Mouse (Mus musculus) forebrain, embryonic 10.5 days (tissue): ENCODE data around the gene Apoc1. TPM values are rescaled to one million over a fixed set of nuclear protein-coding genes. Genes with fewer than 3 reads are reported as not detected.

Experiments used
- DNase-seq: peaks from one replicate; pipeline ENCODE4 v3.0.0-alpha.2; 2017; ENCODE audit warnings: low spot score; ENCODE audit errors: extremely low spot score
- H3K27ac ChIP-seq: fragments of 300-500 bp; sonication (generic); 2 replicates; pipeline ENCODE4 v1.5.1; 2016; ENCODE audit warnings: mild to moderate bottlenecking
- H3K27me3 ChIP-seq: fragments of 300-500 bp; sonication (generic); 2 replicates; pipeline ENCODE4 v1.6.1; 2016; ENCODE audit warnings: mild to moderate bottlenecking; ENCODE audit not compliant: poor library complexity, severe bottlenecking
- H3K36me3 ChIP-seq: fragments of 300-500 bp; sonication (generic); replicated peaks from 2 replicates; pipeline ENCODE4 v1.6.1; 2016; ENCODE audit warnings: mild to moderate bottlenecking, moderate library complexity
- H3K4me1 ChIP-seq: fragments of 300-500 bp; sonication (generic); 2 replicates; pipeline ENCODE4 v1.6.1; 2016
- H3K4me3 ChIP-seq: fragments of 300-500 bp; sonication (generic); 2 replicates; pipeline ENCODE4 v1.5.1; 2016; ENCODE audit warnings: mild to moderate bottlenecking, moderate library complexity
- H3K9me3 ChIP-seq: fragments of 300-500 bp; sonication (generic); 2 replicates; pipeline ENCODE4 v1.6.1; 2016; ENCODE audit warnings: mild to moderate bottlenecking, moderate library complexity
- WGBS: fragments of 180-500 bp; shearing (Covaris S2); methylation state at CpG from one replicate; pipeline ENCODE4 v1.1.7; 2016; 5-methylcytosine and 5-hydroxymethylcytosine counted together
- polyA plus RNA-seq: library from polyadenylated mRNA; unstranded; fragments of >200 nt; fragmentation: Nextera tagmentation; extraction: Ambion mirVana; gene quantifications from 2 replicates; pipeline ENCODE4 v1.2.1, GENCODE M21; 2016

The Apoc1 gene
- polyA plus RNA-seq, 1 experiment from 2014 or later: 2.3 TPM

DNA sequence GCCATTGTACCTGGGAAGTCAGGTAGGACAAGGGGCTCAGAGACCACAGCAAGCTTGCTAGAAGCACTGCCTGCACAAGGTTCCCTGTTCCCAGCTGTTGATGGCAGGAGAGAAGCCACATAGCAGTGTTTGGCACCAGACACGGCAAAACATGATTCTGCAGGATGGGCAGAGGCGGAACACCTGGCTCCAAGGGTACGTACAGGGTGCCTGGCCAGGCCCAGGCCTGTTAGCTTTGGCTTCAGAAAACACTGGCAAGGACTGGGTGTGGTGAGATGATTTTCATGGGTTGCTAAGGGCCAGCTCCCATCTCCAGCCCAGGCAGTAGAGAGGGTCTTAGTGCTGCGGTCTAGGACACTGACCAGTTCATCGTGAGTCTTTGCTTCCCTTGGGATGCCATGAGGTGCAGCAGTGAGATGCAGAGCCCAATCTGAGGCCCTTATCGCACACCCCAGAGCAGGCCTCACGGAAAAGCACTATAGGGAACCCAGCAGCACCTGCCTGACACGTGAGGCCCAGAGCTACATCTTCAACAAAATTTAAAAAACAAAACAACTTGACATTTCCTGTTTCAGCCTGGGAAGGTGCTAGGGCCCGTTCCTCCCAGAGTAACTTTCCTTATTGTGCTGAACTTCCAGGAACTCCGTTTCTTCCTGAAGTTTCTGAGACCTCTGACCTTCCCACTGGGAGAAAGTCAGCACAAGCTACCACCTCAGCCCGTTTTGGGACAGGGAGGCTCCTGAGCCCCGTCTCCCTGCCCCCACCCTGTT lies 8.0 kb upstream of the Apoc1 start:
- Histone ChIP-seq H3K27me3 (no peaks in the 10 kb centered on the region), H3K4me3 (no peak overlapping the region), H3K9me3 (peaks cover 10% of the 10 kb centered on the region), H3K27ac (peak overlapping the region; percentile 71), H3K4me1 (peaks cover 52% of the 10 kb centered on the region), H3K36me3 (peaks cover 68% of the 10 kb centered on the region)
- DNase-seq: no peak
- WGBS: 66% methylated on average over 12 of the region's 12 CpGs

DNA sequence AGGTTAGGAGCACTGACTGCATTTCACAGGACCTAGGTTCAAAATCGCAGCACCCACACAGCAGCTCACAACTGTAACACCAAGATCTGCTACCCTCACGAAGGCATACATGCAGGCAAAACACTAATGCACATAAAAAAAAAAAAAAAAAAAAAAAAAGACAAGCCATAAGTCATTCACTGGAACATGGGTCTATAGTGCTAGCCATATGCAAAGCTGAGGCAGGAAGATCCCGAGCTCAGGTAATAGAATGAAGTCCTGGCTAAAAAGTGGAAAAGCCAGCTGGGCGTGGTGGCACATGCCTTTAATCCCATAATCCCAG lies 7.3 kb upstream of the Apoc1 start:
- Histone ChIP-seq H3K27me3 (no peaks in the 10 kb centered on the region), H3K27ac (peak overlapping the region; percentile 82; the same call in 1 of the 2 replicates), H3K9me3 (peaks cover 10% of the 10 kb centered on the region), H3K4me3 (no peak overlapping the region), H3K4me1 (peaks cover 55% of the 10 kb centered on the region), H3K36me3 (peaks cover 61% of the 10 kb centered on the region)
- 77% methylated on average over 4 of the region's 4 CpGs for WGBS
- no peak for DNase-seq

DNA sequence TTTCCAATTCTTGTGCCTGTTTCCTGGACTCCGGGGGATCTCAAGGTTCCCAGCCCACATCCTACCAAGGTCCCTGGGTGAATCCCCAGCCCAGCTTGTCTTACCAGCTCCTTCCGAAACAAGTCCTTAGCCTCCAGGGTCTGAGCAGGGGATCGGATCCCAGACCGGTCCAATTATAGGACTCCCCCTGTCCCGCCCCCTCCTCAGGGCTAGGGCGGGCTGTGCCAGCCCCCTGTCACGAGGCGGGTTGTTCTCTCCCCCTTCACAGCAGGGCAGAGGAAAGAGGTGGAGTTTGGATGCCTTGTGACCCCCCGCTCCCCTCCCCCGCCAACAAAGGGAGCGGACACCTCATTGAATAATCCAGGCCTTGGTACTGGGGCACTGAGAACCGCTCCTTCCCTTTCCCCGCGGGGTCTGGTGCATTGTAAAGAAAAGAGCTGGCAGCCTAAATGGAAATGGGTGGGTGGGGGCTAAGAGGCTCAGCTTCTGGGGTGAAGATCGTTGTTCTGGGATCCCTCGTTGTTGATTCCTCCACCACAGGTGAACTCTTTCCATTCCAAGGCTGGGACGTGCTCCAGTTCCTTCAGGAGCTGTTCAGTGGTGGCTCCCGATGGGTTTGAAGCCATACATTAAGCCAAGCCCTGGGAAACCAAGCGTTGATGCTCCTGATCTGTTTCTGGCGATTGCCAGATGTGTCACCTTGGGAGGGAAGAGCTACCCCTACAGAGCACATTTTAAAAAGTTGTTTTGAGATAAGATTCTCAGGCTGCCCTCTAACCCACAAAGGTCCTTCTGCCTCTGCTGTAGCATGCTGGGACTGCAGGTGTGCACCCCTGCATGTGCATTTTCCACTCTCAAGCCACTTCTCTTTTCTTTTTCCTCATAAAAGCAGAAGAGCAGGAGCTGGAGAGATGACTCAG lies 6.7 kb upstream of the Apoc1 start, which contains the start of gene Apoe:
Gene Apoe, minus strand, starts transcription at position 282 of the 920 bp plus-strand sequence.
- H3K27ac ChIP-seq: peak within 1 kb of the TSS; percentile 82
- peaks cover 10% of the 10 kb centered on the region for H3K9me3 ChIP-seq
- peak; percentile 58 for DNase-seq
- peak within 1 kb of the TSS; percentile 51 for H3K4me3 ChIP-seq
- no peaks in the 10 kb centered on the region for H3K27me3 ChIP-seq
- under 1% methylated on average over 20 of the region's 20 CpGs for WGBS
- H3K4me1 ChIP-seq: peaks cover 56% of the 10 kb centered on the region
- H3K36me3 ChIP-seq: peaks cover 54% of the 10 kb centered on the region

DNA sequence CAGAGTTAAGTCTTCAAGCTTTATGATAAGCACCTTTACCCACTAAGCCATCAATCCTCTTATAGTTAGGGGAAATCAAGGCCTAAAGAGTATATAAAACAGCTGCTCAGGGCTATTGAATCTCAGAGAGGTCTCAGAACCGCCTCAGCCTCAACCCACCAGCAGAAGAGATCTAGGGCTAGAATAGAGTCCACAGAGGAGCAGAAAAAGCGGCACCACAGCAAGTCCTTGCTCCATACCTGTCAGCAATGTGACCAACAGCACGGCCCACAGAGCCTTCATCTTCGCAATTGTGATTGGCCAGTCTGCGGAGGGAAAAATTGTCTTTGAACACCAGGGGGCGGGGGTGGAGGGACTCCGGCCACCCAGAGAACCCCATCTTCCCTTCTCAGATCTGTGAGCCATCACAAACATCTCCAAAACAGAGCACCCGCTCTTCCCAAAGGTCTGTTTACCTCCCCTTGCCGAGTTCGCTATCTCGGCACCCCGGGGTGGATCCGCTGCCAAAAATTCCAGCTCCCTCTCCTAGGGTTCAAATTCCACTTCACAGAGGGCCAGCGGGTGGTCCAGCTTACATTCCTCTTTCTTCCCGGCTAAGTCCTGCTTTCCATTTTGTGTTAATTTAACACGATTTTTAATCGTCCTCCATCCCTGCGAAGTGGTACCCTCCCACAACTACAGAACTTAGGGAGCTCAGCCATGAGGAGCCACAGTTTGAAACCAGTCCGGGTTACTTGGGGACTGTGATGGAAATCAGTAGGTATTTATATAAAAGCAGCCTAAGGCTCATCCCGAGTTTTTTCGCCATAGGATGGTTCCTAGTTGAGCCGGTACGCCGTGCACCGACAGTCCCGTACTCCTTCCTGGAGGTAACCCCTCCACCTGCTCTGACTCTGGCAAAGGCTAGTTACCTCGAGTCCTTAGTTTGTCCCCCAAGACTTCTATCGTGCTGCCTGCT lies 5.8 kb upstream of the Apoc1 start:
- Histone ChIP-seq H3K4me3 (peak overlapping the region; percentile 51), H3K9me3 (peaks cover 10% of the 10 kb centered on the region), H3K4me1 (peaks cover 61% of the 10 kb centered on the region), H3K27me3 (no peaks in the 10 kb centered on the region), H3K36me3 (peaks cover 45% of the 10 kb centered on the region), H3K27ac (peak overlapping the region; percentile 82)
- DNase-seq: peak; percentile 45
- 3% methylated on average over 28 of the region's 28 CpGs for WGBS

DNA sequence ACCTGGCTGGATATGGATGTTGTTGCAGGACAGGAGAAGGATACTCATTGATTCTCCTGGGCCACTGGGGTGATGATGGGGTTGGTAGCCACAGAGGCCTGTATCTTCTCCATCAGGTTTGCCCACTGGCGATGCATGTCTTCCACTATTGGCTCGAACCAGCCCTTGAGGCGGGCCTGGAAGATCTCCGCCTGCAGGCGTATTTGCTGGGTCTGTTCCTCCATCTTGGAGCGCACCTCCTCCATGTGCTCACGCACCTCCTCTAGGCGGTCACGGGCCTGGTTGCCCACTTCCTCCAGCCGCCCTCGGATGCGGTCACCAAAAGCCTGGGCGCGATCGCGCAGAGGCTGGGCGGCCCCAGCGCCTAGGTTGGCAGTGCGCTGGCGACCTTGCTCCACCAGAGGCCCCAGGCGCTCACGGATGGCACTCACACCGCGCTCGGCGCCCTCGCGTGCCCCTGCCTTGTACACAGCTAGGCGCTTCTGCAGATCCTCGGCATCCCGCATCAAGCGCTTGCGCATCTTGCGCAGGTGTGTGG lies 3.9 kb upstream of the Apoc1 start:
- Histone ChIP-seq H3K4me1 (peaks cover 68% of the 10 kb centered on the region), H3K9me3 (peaks cover 10% of the 10 kb centered on the region), H3K27me3 (no peaks in the 10 kb centered on the region), H3K36me3 (peaks cover 28% of the 10 kb centered on the region), H3K4me3 (0 out of 2 replicates have a peak overlapping the region, but pooled peaks have one; percentile 4), H3K27ac (no peak overlapping the region)
- 94% methylated on average over 34 of the region's 34 CpGs for WGBS
- no peak for DNase-seq

DNA sequence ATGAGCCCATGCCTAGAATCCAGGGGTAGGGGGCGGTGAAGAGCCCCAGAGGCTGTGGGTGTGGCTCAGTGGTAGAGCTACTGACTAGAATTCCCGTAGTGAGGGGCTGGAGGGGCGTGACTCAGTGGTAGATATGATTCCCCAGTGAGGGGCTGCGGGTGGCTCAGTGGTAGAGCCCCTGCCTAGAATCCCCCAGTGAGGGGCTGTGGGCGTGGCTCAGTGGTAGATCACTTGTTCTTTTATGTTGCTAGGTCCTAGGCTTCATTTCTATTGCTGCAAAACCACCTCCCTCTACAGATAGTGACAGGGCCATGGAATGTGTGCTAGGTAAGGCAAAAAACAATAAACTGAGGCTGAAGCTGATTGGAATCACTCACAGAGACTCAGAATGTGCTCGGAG lies 3.4 kb upstream of the Apoc1 start:
- Histone ChIP-seq H3K4me3 (no peak overlapping the region), H3K36me3 (peaks cover 25% of the 10 kb centered on the region), H3K9me3 (peaks cover 10% of the 10 kb centered on the region), H3K4me1 (peaks cover 63% of the 10 kb centered on the region), H3K27me3 (no peaks in the 10 kb centered on the region), H3K27ac (no peak overlapping the region)
- no peak for DNase-seq
- WGBS: 91% methylated on average over 6 of the region's 6 CpGs

DNA sequence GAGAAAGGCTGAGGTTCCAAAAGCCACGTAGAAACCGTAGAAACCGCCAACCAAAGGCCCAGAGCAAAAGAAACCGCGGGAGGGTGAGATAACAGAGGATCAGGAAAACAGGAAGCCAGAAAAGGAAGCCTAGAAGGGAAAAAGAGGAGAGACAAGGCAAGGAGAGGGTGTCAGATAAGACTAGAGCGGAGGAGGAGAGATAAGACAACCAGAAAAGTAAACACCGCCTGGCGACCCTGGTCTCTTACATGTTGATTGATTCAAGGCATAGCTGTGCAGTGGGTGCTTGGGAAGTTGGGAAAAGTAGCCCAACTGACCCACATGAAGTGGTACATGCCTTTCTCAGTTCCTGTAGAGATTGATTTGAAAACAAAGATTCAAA lies 2.7 kb upstream of the Apoc1 start:
- Histone ChIP-seq H3K27me3 (no peaks in the 10 kb centered on the region), H3K27ac (no peak overlapping the region), H3K9me3 (peaks cover 10% of the 10 kb centered on the region), H3K36me3 (peaks cover 21% of the 10 kb centered on the region), H3K4me1 (peaks cover 56% of the 10 kb centered on the region), H3K4me3 (no peak overlapping the region)
- DNase-seq: no peak
- WGBS: 55% methylated on average over 8 of the region's 8 CpGs

DNA sequence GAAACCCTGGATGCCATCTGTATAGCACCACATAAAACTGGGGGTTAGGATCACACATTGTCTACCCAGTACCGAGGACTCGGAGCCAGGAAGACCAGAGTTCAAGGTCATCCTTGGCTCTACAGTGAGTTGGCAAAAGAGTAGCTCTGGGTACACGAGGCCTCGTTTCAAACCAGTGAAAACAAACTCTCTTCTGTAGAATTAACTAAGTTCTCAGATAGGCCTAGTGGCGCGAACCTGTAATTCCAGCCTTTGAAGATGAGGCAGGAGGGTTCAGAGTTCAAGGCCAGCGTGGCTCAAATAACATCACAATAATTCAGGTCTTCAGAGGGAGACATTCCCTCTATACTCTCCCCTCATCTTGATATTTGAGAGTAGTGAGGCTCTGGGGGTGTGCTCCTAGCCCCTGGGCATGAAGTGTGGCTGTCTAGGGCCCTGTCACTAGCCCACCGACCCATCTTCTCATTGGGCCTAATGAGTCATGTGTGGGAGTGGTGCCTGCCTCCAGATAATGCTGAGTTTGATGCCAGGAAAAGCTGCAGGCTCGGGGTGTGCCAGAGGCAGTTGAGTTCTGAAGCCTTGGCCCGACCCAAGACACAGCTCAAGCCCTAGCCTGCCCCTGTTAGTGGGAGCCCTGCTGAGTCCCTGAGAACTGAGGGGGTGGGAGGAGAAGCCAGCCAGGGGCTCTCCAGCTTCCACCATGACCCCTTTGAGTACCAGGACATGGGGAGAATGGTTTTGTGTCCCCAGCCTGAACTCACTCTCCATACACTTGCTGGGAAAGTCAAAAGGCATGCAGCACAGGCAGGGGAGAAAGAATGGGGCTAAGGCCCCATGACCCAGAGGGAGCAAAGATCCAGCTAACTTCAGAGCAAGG lies 2.1 kb upstream of the Apoc1 start:
- Histone ChIP-seq H3K4me3 (no peak overlapping the region), H3K4me1 (peaks cover 49% of the 10 kb centered on the region), H3K27ac (no peak overlapping the region), H3K27me3 (no peaks in the 10 kb centered on the region), H3K9me3 (peaks cover 10% of the 10 kb centered on the region), H3K36me3 (peaks cover 20% of the 10 kb centered on the region)
- 87% methylated on average over 10 of the region's 10 CpGs for WGBS
- no peak for DNase-seq

DNA sequence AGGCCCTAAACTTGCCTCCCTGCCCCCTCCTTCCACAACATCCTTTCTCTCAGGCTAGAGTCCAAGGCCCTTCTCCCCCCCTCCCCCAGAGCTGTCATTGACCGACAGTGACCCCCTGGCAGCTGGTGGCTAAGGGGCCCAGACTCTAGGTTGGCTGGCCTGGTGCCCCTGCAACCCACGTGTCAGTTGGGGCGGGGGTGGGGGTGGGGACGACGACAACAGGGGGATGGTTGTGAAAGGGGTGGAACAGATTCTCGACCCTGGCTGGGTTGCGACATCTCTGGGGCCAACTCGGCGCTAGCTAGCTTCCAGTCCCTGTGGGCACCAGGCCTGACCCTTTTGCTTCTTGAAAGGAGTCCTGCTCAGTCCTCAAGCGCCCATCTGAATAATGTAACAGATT lies 961 bp upstream of the Apoc1 start:
- H3K9me3 ChIP-seq: peaks cover 10% of the 10 kb centered on the region
- H3K36me3 ChIP-seq: peaks cover 20% of the 10 kb centered on the region
- H3K27me3 ChIP-seq: no peaks in the 10 kb centered on the region
- peaks cover 38% of the 10 kb centered on the region for H3K4me1 ChIP-seq
- H3K4me3 ChIP-seq: peak overlapping the region; percentile 21; the same call in 1 of the 2 replicates
- DNase-seq: no peak
- WGBS: 31% methylated on average over 10 of the region's 10 CpGs
- H3K27ac ChIP-seq: peak overlapping the region; percentile 71

DNA sequence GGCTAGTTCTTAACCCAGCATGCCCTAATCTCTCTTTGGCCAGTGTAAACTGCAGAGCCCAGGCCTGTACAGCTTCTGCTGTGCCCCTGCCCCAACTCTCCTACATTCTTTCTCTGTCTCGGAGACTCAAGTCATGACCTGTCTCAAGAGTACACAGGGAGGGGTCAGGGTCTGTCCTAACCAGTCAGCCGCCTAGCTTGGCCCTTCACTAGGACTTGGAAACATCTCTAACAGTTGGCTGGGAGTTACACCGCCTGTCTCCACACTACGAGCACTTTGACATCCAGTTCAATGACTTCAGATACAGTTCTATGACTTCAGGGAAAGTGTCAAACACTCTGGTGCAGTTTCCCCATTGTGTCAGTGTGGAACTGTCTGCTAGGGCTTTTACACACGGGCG lies 1.0 kb downstream of the Apoc1 start:
- WGBS: 79% methylated on average over 6 of the region's 6 CpGs
- Histone ChIP-seq H3K36me3 (peaks cover 9% of the 10 kb centered on the region), H3K4me1 (peaks cover 32% of the 10 kb centered on the region), H3K27me3 (no peaks in the 10 kb centered on the region), H3K9me3 (peaks cover 4% of the 10 kb centered on the region), H3K4me3 (no peak overlapping the region), H3K27ac (no peak overlapping the region)
- DNase-seq: no peak

DNA sequence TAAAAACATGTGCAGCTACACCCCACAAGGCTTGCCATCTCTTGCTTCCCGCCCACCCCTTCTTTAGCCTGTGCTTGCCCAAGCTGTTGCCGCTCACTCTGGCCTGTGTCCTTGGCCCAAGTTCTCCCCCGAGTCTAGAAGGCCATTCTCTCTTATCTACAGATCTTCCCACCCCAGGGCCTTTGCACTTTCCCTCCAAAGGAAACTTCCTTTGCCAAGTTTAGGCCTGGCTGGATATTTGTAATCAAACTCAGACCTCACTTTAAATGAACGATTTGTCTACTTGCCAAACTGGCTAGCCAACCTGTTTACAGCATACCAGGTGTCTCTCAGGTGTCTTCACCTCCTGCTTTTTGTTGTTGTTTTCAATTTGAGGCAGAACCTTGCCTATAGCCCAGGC lies 1.6 kb downstream of the Apoc1 start:
- 86% methylated on average over 4 of the region's 4 CpGs for WGBS
- DNase-seq: no peak
- no peak overlapping the region for H3K4me3 ChIP-seq
- H3K27me3 ChIP-seq: no peaks in the 10 kb centered on the region
- H3K36me3 ChIP-seq: peaks cover 3% of the 10 kb centered on the region
- no peaks in the 10 kb centered on the region; the same call in 1 of the 2 replicates for H3K9me3 ChIP-seq
- no peak overlapping the region for H3K27ac ChIP-seq
- H3K4me1 ChIP-seq: peaks cover 32% of the 10 kb centered on the region
